Mouse (Mus musculus): ENCODE measurements around the gene Cfc1. TPM values are rescaled to one million over a fixed set of nuclear protein-coding genes. Genes with fewer than 3 reads are reported as not detected.

The Cfc1 gene
- polyA plus RNA-seq, 1 experiment: not detected

- TF ChIP-seq POLR2A (IDR thresholded peaks at IDR 0.05; ENCODE audit: low read depth, low read length) (no peak), CTCF (IDR thresholded peaks at IDR 0.05; ENCODE audit: extremely low read depth, insufficient read length, insufficient replicate concordance, low read depth, low read length) (no peak)
- 71% methylated on average over 1 of the region's 1 CpGs for WGBS
- no peak overlapping the region for H3K4me3 ChIP-seq (ENCODE audit: low read depth, low read length)
- no peaks in the 10 kb centered on the region for H3K36me3 ChIP-seq (ENCODE audit: control insufficient read depth, insufficient read depth, low read length)
- H3K4me1 ChIP-seq (ENCODE audit: control insufficient read depth, insufficient read depth, insufficient read length, low read length): no peaks in the 10 kb centered on the region
- no peak overlapping the region for H3K27ac ChIP-seq (ENCODE audit: insufficient read depth, low read depth, low read length)
- no peaks in the 10 kb centered on the region for H3K27me3 ChIP-seq (ENCODE audit: control insufficient read depth, insufficient read depth, low read length)
These were observed 18.2 kb downstream of the Cfc1 start for GRCm38 (mm10) chr1:34553690-34554089.

- Histone ChIP-seq H3K4me1 (ENCODE audit: control insufficient read depth, insufficient read depth, insufficient read length, low read length) (no peaks in the 10 kb centered on the region), H3K27me3 (ENCODE audit: control insufficient read depth, insufficient read depth, low read length) (no peaks in the 10 kb centered on the region), H3K36me3 (ENCODE audit: control insufficient read depth, insufficient read depth, low read length) (no peaks in the 10 kb centered on the region), H3K4me3 (ENCODE audit: low read depth, low read length) (no peak overlapping the region), H3K27ac (ENCODE audit: insufficient read depth, low read depth, low read length) (no peak overlapping the region)
- WGBS: 83% methylated on average over 7 of the region's 7 CpGs
- no peak for TF ChIP-seq CTCF (IDR thresholded peaks at IDR 0.05; ENCODE audit: extremely low read depth, insufficient read length, insufficient replicate concordance, low read depth, low read length)
These were observed 18.8 kb downstream of the Cfc1 start for GRCm38 (mm10) chr1:34554275-34554674.

GRCm38 (mm10) chr1:34560843-34561242 lies 25.4 kb downstream of the Cfc1 start, which contains the start of gene Prss40:
Gene Prss40 (minus strand): TSS chr1:34560943.
- H3K27me3 ChIP-seq (ENCODE audit: control insufficient read depth, insufficient read depth, low read length): no peaks in the 10 kb centered on the region
- H3K36me3 ChIP-seq (ENCODE audit: control insufficient read depth, insufficient read depth, low read length): no peaks in the 10 kb centered on the region
- no peak within 1 kb of the TSS for H3K4me3 ChIP-seq (ENCODE audit: low read depth, low read length)
- H3K4me1 ChIP-seq (ENCODE audit: control insufficient read depth, insufficient read depth, insufficient read length, low read length): no peaks in the 10 kb centered on the region
- TF ChIP-seq CTCF (IDR thresholded peaks at IDR 0.05; ENCODE audit: extremely low read depth, insufficient read length, insufficient replicate concordance, low read depth, low read length) (no peak), POLR2A (IDR thresholded peaks at IDR 0.05; ENCODE audit: low read depth, low read length) (no peak)
- WGBS: 85% methylated on average over 15 of the region's 15 CpGs
- H3K27ac ChIP-seq (ENCODE audit: insufficient read depth, low read depth, low read length): no peak within 1 kb of the TSS

- Histone ChIP-seq H3K27me3 (ENCODE audit: control insufficient read depth, insufficient read depth, low read length) (no peaks in the 10 kb centered on the region), H3K36me3 (ENCODE audit: control insufficient read depth, insufficient read depth, low read length) (no peaks in the 10 kb centered on the region), H3K27ac (ENCODE audit: insufficient read depth, low read depth, low read length) (no peak overlapping the region), H3K4me1 (ENCODE audit: control insufficient read depth, insufficient read depth, insufficient read length, low read length) (no peaks in the 10 kb centered on the region), H3K4me3 (ENCODE audit: low read depth, low read length) (no peak overlapping the region)
- 71% methylated on average over 8 of the region's 8 CpGs for WGBS
- TF ChIP-seq POLR2A (IDR thresholded peaks at IDR 0.05; ENCODE audit: low read depth, low read length) (no peak), CTCF (IDR thresholded peaks at IDR 0.05; ENCODE audit: extremely low read depth, insufficient read length, insufficient replicate concordance, low read depth, low read length) (no peak)
These were observed 29.1 kb downstream of the Cfc1 start for GRCm38 (mm10) chr1:34564383-34565045.

- no peak for TF ChIP-seq POLR2A (IDR thresholded peaks at IDR 0.05; ENCODE audit: low read depth, low read length)
- TF ChIP-seq CTCF (IDR thresholded peaks at IDR 0.05; ENCODE audit: extremely low read depth, insufficient read length, insufficient replicate concordance, low read depth, low read length): no peak
- H3K27me3 ChIP-seq (ENCODE audit: control insufficient read depth, insufficient read depth, low read length): no peaks in the 10 kb centered on the region
- no peaks in the 10 kb centered on the region for H3K36me3 ChIP-seq (ENCODE audit: control insufficient read depth, insufficient read depth, low read length)
- H3K27ac ChIP-seq (ENCODE audit: insufficient read depth, low read depth, low read length): no peak overlapping the region
- WGBS: 92% methylated on average over 2 of the region's 2 CpGs
- H3K4me3 ChIP-seq (ENCODE audit: low read depth, low read length): no peak overlapping the region
- H3K4me1 ChIP-seq (ENCODE audit: control insufficient read depth, insufficient read depth, insufficient read length, low read length): no peaks in the 10 kb centered on the region
These were observed 32.7 kb downstream of the Cfc1 start for GRCm38 (mm10) chr1:34568120-34568519.

GRCm38 (mm10) chr1:34569876-34570275 lies 34.4 kb downstream of the Cfc1 start:
- Histone ChIP-seq H3K27ac (ENCODE audit: insufficient read depth, low read depth, low read length) (no peak overlapping the region), H3K4me1 (ENCODE audit: control insufficient read depth, insufficient read depth, insufficient read length, low read length) (no peaks in the 10 kb centered on the region), H3K27me3 (ENCODE audit: control insufficient read depth, insufficient read depth, low read length) (no peaks in the 10 kb centered on the region), H3K36me3 (ENCODE audit: control insufficient read depth, insufficient read depth, low read length) (no peaks in the 10 kb centered on the region), H3K4me3 (ENCODE audit: low read depth, low read length) (no peak overlapping the region)
- TF ChIP-seq CTCF (IDR thresholded peaks at IDR 0.05; ENCODE audit: extremely low read depth, insufficient read length, insufficient replicate concordance, low read depth, low read length) (no peak), POLR2A (IDR thresholded peaks at IDR 0.05; ENCODE audit: low read depth, low read length) (no peak)
- WGBS: 94% methylated on average over 2 of the region's 2 CpGs

GRCm38 (mm10) chr1:34571431-34571830 lies 36.0 kb downstream of the Cfc1 start:
- Histone ChIP-seq H3K4me3 (ENCODE audit: low read depth, low read length) (no peak overlapping the region), H3K27me3 (ENCODE audit: control insufficient read depth, insufficient read depth, low read length) (no peaks in the 10 kb centered on the region), H3K36me3 (ENCODE audit: control insufficient read depth, insufficient read depth, low read length) (no peaks in the 10 kb centered on the region), H3K4me1 (ENCODE audit: control insufficient read depth, insufficient read depth, insufficient read length, low read length) (no peaks in the 10 kb centered on the region), H3K27ac (ENCODE audit: insufficient read depth, low read depth, low read length) (no peak overlapping the region)
- TF ChIP-seq CTCF (IDR thresholded peaks at IDR 0.05; ENCODE audit: extremely low read depth, insufficient read length, insufficient replicate concordance, low read depth, low read length) (no peak), POLR2A (IDR thresholded peaks at IDR 0.05; ENCODE audit: low read depth, low read length) (no peak)
- WGBS: 83% methylated on average over 6 of the region's 6 CpGs
